Mouse (Mus musculus) adrenal gland, postnatal 4 days (tissue): Measurements from ENCODE around the gene Btbd35f6. TPM values are rescaled to one million over a fixed set of nuclear protein-coding genes. Genes with fewer than 3 reads are reported as not detected.
"Not testable (repeated sequence)": the region's sequence is repeated elsewhere in the genome, so short reads cannot be mapped to it uniquely, and the experiment has no call there.

ENCODE experiments used
- DNase-seq, 2 experiments: peaks; one replicate each; pipeline ENCODE4 v3.0.0; 2021 to 2022; ENCODE audit warnings: low spot score in 2 of 2, mixed read lengths in 2 of 2
- long read RNA-seq, 2 experiments: library from polyadenylated mRNA; stranded (forward); transcript quantifications; one replicate each; pipeline ENCODE4 v2.0.0; 2021
- total RNA-seq, 2 experiments: library from RNA; stranded (reverse); gene quantifications; 2 replicates each; pipeline ENCODE4 v1.2.3; 2021

The Btbd35f6 gene
- total RNA-seq: not detected
- long read RNA-seq, experiment 1: 0 reads
- long read RNA-seq, experiment 2: 0 reads

DNA sequence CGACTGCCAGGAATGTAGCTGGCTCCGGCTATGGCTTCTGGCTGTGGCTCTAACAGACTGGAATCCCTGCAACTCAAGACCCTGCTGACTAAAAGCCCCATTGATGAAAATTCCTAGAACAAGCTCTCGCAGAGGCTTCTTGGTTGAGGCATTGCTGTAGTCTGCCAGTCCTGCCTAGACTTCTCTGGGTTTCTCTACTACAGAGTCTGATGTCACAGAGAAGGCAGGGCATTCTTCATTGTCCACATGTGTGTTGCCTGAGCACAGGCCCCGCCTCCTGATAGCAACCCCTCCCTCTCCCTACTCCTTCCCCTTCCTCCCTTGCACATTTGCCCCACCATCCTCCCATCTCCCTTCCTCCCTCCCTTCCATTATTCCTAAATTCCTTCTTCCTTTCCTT lies at the start of gene Btbd35f6:
TSS of gene Btbd35f6 (minus strand) at position 101 of the 400 bp plus-strand sequence.
- DNase-seq: not testable (repeated sequence)

GRCm38 (mm10) chrX:33986716-33987115 lies 30.4 kb upstream of the Btbd35f6 start, which contains the start of gene Gm21870:
Gm21870 (minus strand) TSS chrX:33986816.
- not testable (repeated sequence) for DNase-seq

- DNase-seq: not testable (repeated sequence)
Measured at GRCm38 (mm10) chrX:33930216-33930615, 26.1 kb downstream of the Btbd35f6 start.

- not testable (repeated sequence) for DNase-seq
Measured at GRCm38 (mm10) chrX:33928225-33928624, 28.1 kb downstream of the Btbd35f6 start.

GRCm38 (mm10) chrX:33926344-33926743 lies 30.0 kb downstream of the Btbd35f6 start:
- DNase-seq: not testable (repeated sequence)

DNA sequence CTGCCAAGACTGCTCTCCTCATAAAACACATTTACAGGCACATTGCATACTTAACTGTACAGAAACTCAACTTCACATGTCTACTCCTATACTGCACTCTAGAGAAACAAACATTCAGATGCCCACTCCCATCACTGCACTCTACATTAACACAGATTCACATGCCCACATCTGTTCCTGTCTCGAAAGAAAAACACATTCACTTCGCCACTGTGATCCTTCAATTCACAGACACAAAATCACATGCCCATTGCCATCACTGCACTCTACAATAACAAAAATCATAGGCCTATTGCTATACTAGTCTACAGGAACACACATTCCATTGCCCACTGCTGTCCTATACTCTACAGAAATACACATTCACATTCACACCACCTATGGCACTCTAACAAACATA lies 30.9 kb downstream of the Btbd35f6 start:
- DNase-seq: not testable (repeated sequence)

Other genes starting within 250 kb of the Btbd35f6 start
- not detected for gene Gm21870, start 30.3 kb upstream of the Btbd35f6 start, total RNA-seq
- not detected for gene Btbd35f9, start 205.0 kb upstream of the Btbd35f6 start, total RNA-seq